Comparison of ENCODE assay signal across 12 mouse cellular contexts in the genomic region with DNA sequence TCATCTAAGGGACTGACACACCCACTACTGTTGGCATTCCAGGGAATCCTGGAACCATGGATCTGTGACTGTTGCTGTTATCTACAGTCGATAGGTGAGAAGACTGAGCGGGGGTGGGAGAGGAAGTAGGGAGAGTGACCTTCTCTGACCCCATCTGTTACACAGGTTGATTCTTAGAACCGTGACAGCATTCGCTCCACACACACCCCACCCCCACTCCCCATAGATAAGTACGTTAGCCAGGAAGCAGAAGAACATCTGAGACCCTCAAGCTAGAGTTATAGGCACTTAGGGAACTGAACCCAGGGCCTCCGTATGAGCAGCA. TPM values are rescaled to one million over a fixed set of nuclear protein-coding genes. Genes with fewer than 3 reads are reported as not detected.
DNase-seq lines count a peak whose midpoint lies in the region; ATAC-seq and TF ChIP-seq lines count a peak whose summit lies in the region.
"Had no signal": no experiment of that assay in that cellular context is flagged by ENCODE, and none has a peak within 500 bp of the region (broad histone marks: within the 10 kb centered on the region; RNA-seq: fewer than 3 reads in every experiment).

No protein-coding gene starts in this region.

- no peaks in the 10 kb centered on the region for H3K36me3 ChIP-seq in heart, postnatal 0 days (replicated peaks; ENCODE audit: control insufficient read depth, insufficient read depth, low read length)
- no peaks in the 10 kb centered on the region for H3K36me3 ChIP-seq in intestine, postnatal 0 days (ENCODE audit: control insufficient read depth, insufficient read depth)

- WGBS in heart, postnatal 0 days, result 22% methylated on average over 6 of the region's 6 CpGs
- WGBS in intestine, postnatal 0 days, result 32% methylated on average over 6 of the region's 6 CpGs

- no peaks in the 10 kb centered on the region for H3K27me3 ChIP-seq in heart, postnatal 0 days (ENCODE audit: control insufficient read depth, insufficient read depth, low read length)
- H3K27me3 ChIP-seq in intestine, postnatal 0 days (replicated peaks; ENCODE audit: control insufficient read depth, insufficient read depth, low read length), result no peaks in the 10 kb centered on the region
- H3K27me3 ChIP-seq: forebrain, embryonic 13.5 days had no signal

- no peak overlapping the region for H3K4me2 ChIP-seq in heart, postnatal 0 days (ENCODE audit: low read depth, low read length)
- H3K4me2 ChIP-seq in intestine, postnatal 0 days (replicated peaks; ENCODE audit: low read depth), result no peak overlapping the region
- H3K4me2 ChIP-seq: forebrain, embryonic 13.5 days had no signal

- H3K4me1 ChIP-seq in heart, postnatal 0 days (ENCODE audit: control insufficient read depth, insufficient read depth), result peaks cover 48% of the 10 kb centered on the region
- H3K4me1 ChIP-seq in intestine, postnatal 0 days (replicated peaks; ENCODE audit: control insufficient read depth, insufficient read depth, low read length), result peaks cover 5% of the 10 kb centered on the region; the same call in 1 of the 2 replicates

- no peak for ATAC-seq in heart, postnatal 0 days (ENCODE audit: insufficient read depth, low read depth)
- ATAC-seq in intestine, postnatal 0 days, result 0 out of 2 replicates have a peak, but pooled peaks have one; percentile 11
- ATAC-seq: CD4-positive, CD25-positive, alpha-beta regulatory T cell, adult 4 months; forebrain, embryonic 13.5 days had no signal

- H3K9me3 ChIP-seq in heart, postnatal 0 days (replicated peaks; ENCODE audit: control insufficient read depth, low read length), result no peaks in the 10 kb centered on the region
- no peaks in the 10 kb centered on the region for H3K9me3 ChIP-seq in intestine, postnatal 0 days (ENCODE audit: control insufficient read depth)
- H3K9me3 ChIP-seq: forebrain, embryonic 13.5 days had no signal

- intact Hi-C loops in heart, postnatal 25 days (cut with DNase I), result no loop called here

- DNase-seq in heart, postnatal 0 days (ENCODE audit: low spot score), result peak; percentile 13
- no peak for DNase-seq in heart, postnatal 25 days (ENCODE audit: low spot score)
- DNase-seq in thymus, postnatal 0 days (ENCODE audit: low spot score), result peak; percentile 32
- no peak for DNase-seq in thymus, postnatal 25 days
- DNase-seq in yolk sac, embryonic 10.5 days (ENCODE audit: low spot score), result peak; percentile 79
- no peak for DNase-seq in gastrocnemius, adult 18-20 months (ENCODE audit: low spot score)
- no peak for DNase-seq in ovary, postnatal 10 days (ENCODE audit: low spot score)
- DNase-seq: cerebellum, adult 9-11 months; thymus, adult 2 months had no signal

- peak overlapping the region; percentile 60 for H3K27ac ChIP-seq in heart, postnatal 0 days (ENCODE audit: low read depth)
- H3K27ac ChIP-seq in intestine, postnatal 0 days (ENCODE audit: low read depth, low read length), result no peak overlapping the region
- H3K27ac ChIP-seq: forebrain, embryonic 13.5 days had no signal

- TF ChIP-seq EP300 in heart, postnatal 0 days (IDR thresholded peaks at IDR 0.05; ENCODE audit: low read depth), result no peak

- H3K4me3 ChIP-seq in heart, postnatal 0 days (ENCODE audit: low read depth, low read length), result no peak overlapping the region
- H3K4me3 ChIP-seq in intestine, postnatal 0 days (ENCODE audit: low read depth, low read length), result no peak overlapping the region
- H3K4me3 ChIP-seq: forebrain, embryonic 13.5 days had no signal

- no peak overlapping the region for H3K9ac ChIP-seq in heart, postnatal 0 days (replicated peaks; ENCODE audit: low read depth, low read length)
- no peak overlapping the region for H3K9ac ChIP-seq in intestine, postnatal 0 days (ENCODE audit: low read depth, low read length)
- H3K9ac ChIP-seq: forebrain, embryonic 13.5 days had no signal

- no peak for TF ChIP-seq CTCF in heart, postnatal 0 days (IDR thresholded peaks at IDR 0.05; ENCODE audit: low read depth)
- no peak for TF ChIP-seq CTCF in intestine, postnatal 0 days (IDR thresholded peaks at IDR 0.05; ENCODE audit: low read depth)

RNA-seq across cellular contexts. Expression of gene Ggta1, which starts 46.3 kb away (rescaled TPM):
- 14.8 and 37.1 TPM in 2 replicates for total RNA-seq in heart, postnatal 0 days (2014; rRNA removed; ENCODE audit: low replicate concordance)
- 16.0 and 16.4 TPM in 2 replicates for polyA plus RNA-seq in heart, postnatal 0 days (2015; fragmentation: Nextera tagmentation; extraction: Ambion mirVana)
- total RNA-seq in heart, postnatal 25 days (2021), result 10 to 100 TPM; 20.4 to 23.7 TPM
- 26.2 and 27.3 TPM in 2 replicates for polyA plus RNA-seq in thymus, postnatal 0 days (2015; fragmentation: Nextera tagmentation; extraction: Ambion mirVana)
- polyA plus RNA-seq in intestine, postnatal 0 days (2015; fragmentation: Nextera tagmentation; extraction: Ambion mirVana), result 6.4 and 7.0 TPM in 2 replicates
- 1 to 10 TPM; 5.0 to 6.3 TPM for total RNA-seq in gastrocnemius, adult 18-20 months (2021)

RNA-seq across cellular contexts. Expression of gene Dab2ip, which starts 48.8 kb away (rescaled TPM):
- total RNA-seq in heart, postnatal 0 days (2014; rRNA removed; ENCODE audit: low replicate concordance), result 57.7 and 61.1 TPM in 2 replicates
- polyA plus RNA-seq in heart, postnatal 0 days (2015; fragmentation: Nextera tagmentation; extraction: Ambion mirVana), result 23.8 and 23.9 TPM in 2 replicates
- total RNA-seq in heart, postnatal 25 days (2021), result 10 to 100 TPM; 46.0 to 52.1 TPM
- polyA plus RNA-seq in thymus, postnatal 0 days (2015; fragmentation: Nextera tagmentation; extraction: Ambion mirVana), result 15.4 and 19.0 TPM in 2 replicates
- 41.3 and 48.5 TPM in 2 replicates for polyA plus RNA-seq in intestine, postnatal 0 days (2015; fragmentation: Nextera tagmentation; extraction: Ambion mirVana)
- 10 to 100 TPM; 41.7 to 46.3 TPM for total RNA-seq in gastrocnemius, adult 18-20 months (2021)

Comparison
In these comparisons a context has a peak if more than half of its experiments do, and no peak if none do; other contexts are left out.
1. DNase-seq: peak in heart, postnatal 0 days (single experiment), thymus, postnatal 0 days (single experiment) and yolk sac, embryonic 10.5 days (single experiment); none in heart, postnatal 25 days (single experiment), thymus, postnatal 25 days (single experiment), gastrocnemius, adult 18-20 months (single experiment) and ovary, postnatal 10 days (single experiment).